Mouse (Mus musculus): ENCODE measurements around the gene Rimbp2. TPM values are rescaled to one million over a fixed set of nuclear protein-coding genes. Genes with fewer than 3 reads are reported as not detected.

Rimbp2 gene
- polyA plus RNA-seq, 1 experiment from 2014 or later = not detected

GRCm38 (mm10) chr5:128863497-128863896 lies 89.8 kb downstream of the Rimbp2 start:
- no peak overlapping the region for H3K4me3 ChIP-seq (replicated peaks; ENCODE audit: low read depth, low read length)
- no peak overlapping the region for H3K9ac ChIP-seq (ENCODE audit: low read depth, low read length)
- H3K4me2 ChIP-seq (ENCODE audit: low read length) = no peak overlapping the region
- H3K4me1 ChIP-seq (replicated peaks; ENCODE audit: insufficient read depth, low read length) = no peaks in the 10 kb centered on the region
- TF ChIP-seq CTCF (IDR thresholded peaks at IDR 0.05; ENCODE audit: low read depth) = no peak
- no peaks in the 10 kb centered on the region for H3K36me3 ChIP-seq (ENCODE audit: insufficient read depth, low read length)
- DNase-seq (ENCODE audit: low spot score) = no peak
- WGBS = 43% methylated on average over 6 of the region's 6 CpGs
- no peak overlapping the region for H3K27ac ChIP-seq
- no peak for ATAC-seq (replicated peaks; ENCODE audit: low FRiP score, low read depth)
- H3K9me3 ChIP-seq (replicated peaks; ENCODE audit: low read length) = no peaks in the 10 kb centered on the region
- H3K27me3 ChIP-seq (ENCODE audit: insufficient read depth, low read length) = no peaks in the 10 kb centered on the region

- Histone ChIP-seq H3K4me1 (replicated peaks; ENCODE audit: insufficient read depth, low read length) (no peaks in the 10 kb centered on the region), H3K27ac (no peak overlapping the region), H3K9me3 (replicated peaks; ENCODE audit: low read length) (no peaks in the 10 kb centered on the region), H3K9ac (ENCODE audit: low read depth, low read length) (no peak overlapping the region), H3K36me3 (ENCODE audit: insufficient read depth, low read length) (no peaks in the 10 kb centered on the region), H3K27me3 (ENCODE audit: insufficient read depth, low read length) (no peaks in the 10 kb centered on the region), H3K4me2 (ENCODE audit: low read length) (no peak overlapping the region), H3K4me3 (replicated peaks; ENCODE audit: low read depth, low read length) (no peak overlapping the region)
- DNase-seq (ENCODE audit: low spot score) = no peak
- ATAC-seq (replicated peaks; ENCODE audit: low FRiP score, low read depth) = no peak
- no peak for TF ChIP-seq CTCF (IDR thresholded peaks at IDR 0.05; ENCODE audit: low read depth)
- WGBS = 90% methylated on average over 3 of the region's 3 CpGs
Measured at GRCm38 (mm10) chr5:128860907-128861306, 92.4 kb downstream of the Rimbp2 start.

DNA sequence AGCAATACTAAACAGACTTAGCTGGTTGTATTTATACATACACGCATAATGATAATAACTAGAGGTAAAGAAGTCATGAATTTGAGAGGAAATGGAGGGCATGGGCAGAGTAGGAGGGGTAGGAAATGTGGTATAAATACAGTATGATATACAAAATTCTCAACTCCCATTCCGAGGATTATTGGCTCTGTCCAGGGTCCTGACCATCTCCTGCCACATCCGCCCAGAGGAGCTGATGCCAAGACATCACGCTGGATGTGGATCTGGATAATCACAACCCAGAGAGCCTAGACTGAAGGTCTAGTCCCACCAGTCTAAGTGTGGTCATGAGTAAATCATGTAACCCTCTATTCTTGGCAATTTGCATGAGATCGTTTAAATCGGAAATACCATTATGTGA lies 100.5 kb downstream of the Rimbp2 start:
- WGBS = 64% methylated on average over 6 of the region's 6 CpGs
- Histone ChIP-seq H3K4me2 (ENCODE audit: low read length) (no peak overlapping the region), H3K9me3 (replicated peaks; ENCODE audit: low read length) (no peaks in the 10 kb centered on the region), H3K27ac (no peak overlapping the region), H3K9ac (ENCODE audit: low read depth, low read length) (no peak overlapping the region), H3K4me1 (replicated peaks; ENCODE audit: insufficient read depth, low read length) (no peaks in the 10 kb centered on the region), H3K36me3 (ENCODE audit: insufficient read depth, low read length) (no peaks in the 10 kb centered on the region), H3K27me3 (ENCODE audit: insufficient read depth, low read length) (no peaks in the 10 kb centered on the region), H3K4me3 (replicated peaks; ENCODE audit: low read depth, low read length) (no peak overlapping the region)
- ATAC-seq (replicated peaks; ENCODE audit: low FRiP score, low read depth) (no peak), DNase-seq (ENCODE audit: low spot score) (peak; percentile 46)
- TF ChIP-seq CTCF (IDR thresholded peaks at IDR 0.05; ENCODE audit: low read depth) = no peak

GRCm38 (mm10) chr5:128847806-128848205 lies 105.5 kb downstream of the Rimbp2 start:
- Histone ChIP-seq H3K36me3 (ENCODE audit: insufficient read depth, low read length) (no peaks in the 10 kb centered on the region), H3K9ac (ENCODE audit: low read depth, low read length) (no peak overlapping the region), H3K9me3 (replicated peaks; ENCODE audit: low read length) (no peaks in the 10 kb centered on the region), H3K27me3 (ENCODE audit: insufficient read depth, low read length) (no peaks in the 10 kb centered on the region), H3K27ac (no peak overlapping the region), H3K4me1 (replicated peaks; ENCODE audit: insufficient read depth, low read length) (no peaks in the 10 kb centered on the region), H3K4me3 (replicated peaks; ENCODE audit: low read depth, low read length) (no peak overlapping the region), H3K4me2 (ENCODE audit: low read length) (no peak overlapping the region)
- WGBS = 69% methylated on average over 8 of the region's 8 CpGs
- DNase-seq (ENCODE audit: low spot score) (no peak), ATAC-seq (replicated peaks; ENCODE audit: low FRiP score, low read depth) (no peak)
- no peak for TF ChIP-seq CTCF (IDR thresholded peaks at IDR 0.05; ENCODE audit: low read depth)

- no peaks in the 10 kb centered on the region for H3K4me1 ChIP-seq (replicated peaks; ENCODE audit: insufficient read depth, low read length)
- no peaks in the 10 kb centered on the region for H3K9me3 ChIP-seq (replicated peaks; ENCODE audit: low read length)
- no peak overlapping the region for H3K4me2 ChIP-seq (ENCODE audit: low read length)
- no peak overlapping the region for H3K9ac ChIP-seq (ENCODE audit: low read depth, low read length)
- H3K27ac ChIP-seq = no peak overlapping the region
- no peaks in the 10 kb centered on the region for H3K27me3 ChIP-seq (ENCODE audit: insufficient read depth, low read length)
- no peak for ATAC-seq (replicated peaks; ENCODE audit: low FRiP score, low read depth)
- H3K36me3 ChIP-seq (ENCODE audit: insufficient read depth, low read length) = no peaks in the 10 kb centered on the region
- H3K4me3 ChIP-seq (replicated peaks; ENCODE audit: low read depth, low read length) = no peak overlapping the region
- DNase-seq (ENCODE audit: low spot score) = no peak
- 84% methylated on average over 12 of the region's 12 CpGs for WGBS
- no peak for TF ChIP-seq CTCF (IDR thresholded peaks at IDR 0.05; ENCODE audit: low read depth)
Measured at GRCm38 (mm10) chr5:128846433-128847040, 106.7 kb downstream of the Rimbp2 start.

DNA sequence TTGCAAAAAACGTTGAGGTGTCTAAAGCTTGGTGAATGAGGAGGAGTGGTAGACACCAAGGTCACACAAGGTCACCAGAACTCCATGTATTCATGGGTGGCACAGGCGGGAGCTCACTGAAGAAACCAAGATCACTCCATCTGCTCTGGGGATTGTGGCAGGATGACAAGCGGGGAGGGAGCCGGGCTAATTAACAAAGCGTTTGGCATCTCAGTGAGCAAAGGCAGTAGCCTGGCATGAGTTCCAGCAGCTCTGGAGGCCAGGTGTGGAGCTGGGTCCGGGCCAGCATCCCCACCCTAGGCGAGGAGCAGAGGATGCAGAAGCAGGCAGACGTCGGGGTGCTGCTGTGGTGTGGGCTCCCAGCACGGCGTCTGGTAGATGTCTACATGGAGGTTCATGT lies 108.3 kb downstream of the Rimbp2 start:
- TF ChIP-seq CTCF (IDR thresholded peaks at IDR 0.05; ENCODE audit: low read depth) = no peak
- DNase-seq (ENCODE audit: low spot score) (no peak), ATAC-seq (replicated peaks; ENCODE audit: low FRiP score, low read depth) (no peak)
- Histone ChIP-seq H3K36me3 (ENCODE audit: insufficient read depth, low read length) (no peaks in the 10 kb centered on the region), H3K4me2 (ENCODE audit: low read length) (no peak overlapping the region), H3K4me3 (replicated peaks; ENCODE audit: low read depth, low read length) (no peak overlapping the region), H3K9me3 (replicated peaks; ENCODE audit: low read length) (no peaks in the 10 kb centered on the region), H3K27me3 (ENCODE audit: insufficient read depth, low read length) (no peaks in the 10 kb centered on the region), H3K4me1 (replicated peaks; ENCODE audit: insufficient read depth, low read length) (no peaks in the 10 kb centered on the region), H3K9ac (ENCODE audit: low read depth, low read length) (no peak overlapping the region), H3K27ac (no peak overlapping the region)
- WGBS = 84% methylated on average over 11 of the region's 11 CpGs

- Histone ChIP-seq H3K27ac (no peak overlapping the region), H3K4me1 (replicated peaks; ENCODE audit: insufficient read depth, low read length) (no peaks in the 10 kb centered on the region), H3K36me3 (ENCODE audit: insufficient read depth, low read length) (no peaks in the 10 kb centered on the region), H3K9ac (ENCODE audit: low read depth, low read length) (no peak overlapping the region), H3K9me3 (replicated peaks; ENCODE audit: low read length) (no peaks in the 10 kb centered on the region), H3K4me2 (ENCODE audit: low read length) (no peak overlapping the region), H3K4me3 (replicated peaks; ENCODE audit: low read depth, low read length) (no peak overlapping the region), H3K27me3 (ENCODE audit: insufficient read depth, low read length) (no peaks in the 10 kb centered on the region)
- DNase-seq (ENCODE audit: low spot score) (no peak), ATAC-seq (replicated peaks; ENCODE audit: low FRiP score, low read depth) (no peak)
- WGBS = 51% methylated on average over 2 of the region's 2 CpGs
- TF ChIP-seq CTCF (IDR thresholded peaks at IDR 0.05; ENCODE audit: low read depth) = peak; percentile 12; the same call in 1 of the 2 replicates
Measured at GRCm38 (mm10) chr5:128843982-128844381, 109.3 kb downstream of the Rimbp2 start.

Data from kidney, postnatal 0 days (tissue).